Mouse (Mus musculus) 3134 (cell line): ENCODE results near the gene Slc39a11.
A peak's percentile ranks its signal among the peaks of the same experiment; 100 is the strongest.

ENCODE experiments used
- DNase-seq: peaks from one replicate; pipeline ENCODE4 v3.0.0-alpha.2; 2011; ENCODE audit warnings: low spot score; ENCODE audit not compliant: insufficient read length; ENCODE audit errors: extremely low read depth

Slc39a11 gene

DNA sequence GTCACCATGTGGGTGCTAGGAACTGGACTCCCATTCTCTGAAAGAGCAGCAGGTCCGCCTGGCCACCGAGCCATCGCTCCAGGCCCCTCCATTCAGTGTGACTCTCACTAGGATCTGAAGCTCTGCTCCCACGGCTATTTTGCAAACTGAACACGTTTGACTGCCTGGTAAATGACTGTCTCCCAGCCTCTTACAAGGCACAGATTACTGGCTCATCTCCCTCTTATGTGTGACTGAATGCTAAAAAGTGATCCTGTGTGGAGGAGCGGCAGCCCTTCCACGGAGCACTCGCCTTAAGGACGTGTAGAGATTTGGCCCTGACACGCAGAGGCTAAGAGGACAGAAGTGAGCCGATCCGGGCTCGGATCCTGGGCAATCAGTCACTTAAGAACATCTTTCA is 96.3 kb downstream of the Slc39a11 start:
- DNase-seq = no peak

DNA sequence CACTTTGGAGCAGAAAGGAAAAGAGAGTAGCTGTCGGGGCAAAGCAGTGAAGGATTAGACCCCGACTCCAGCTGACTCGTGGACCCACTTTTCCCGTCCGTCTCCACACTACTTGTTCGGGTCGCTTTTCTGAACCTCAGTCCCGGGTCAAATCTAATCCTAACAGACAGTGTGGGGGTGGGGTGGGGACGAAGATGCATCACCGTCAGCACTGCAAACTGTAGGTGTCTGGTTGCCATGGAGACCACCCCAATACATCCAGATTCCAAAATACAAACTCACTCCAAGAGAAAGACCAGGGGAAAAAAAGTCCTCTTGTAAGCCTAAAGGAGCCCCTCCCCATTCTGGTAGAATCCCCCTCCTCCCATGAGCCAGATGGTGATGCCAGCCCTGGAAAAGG is 97.3 kb downstream of the Slc39a11 start:
- DNase-seq = no peak

DNA sequence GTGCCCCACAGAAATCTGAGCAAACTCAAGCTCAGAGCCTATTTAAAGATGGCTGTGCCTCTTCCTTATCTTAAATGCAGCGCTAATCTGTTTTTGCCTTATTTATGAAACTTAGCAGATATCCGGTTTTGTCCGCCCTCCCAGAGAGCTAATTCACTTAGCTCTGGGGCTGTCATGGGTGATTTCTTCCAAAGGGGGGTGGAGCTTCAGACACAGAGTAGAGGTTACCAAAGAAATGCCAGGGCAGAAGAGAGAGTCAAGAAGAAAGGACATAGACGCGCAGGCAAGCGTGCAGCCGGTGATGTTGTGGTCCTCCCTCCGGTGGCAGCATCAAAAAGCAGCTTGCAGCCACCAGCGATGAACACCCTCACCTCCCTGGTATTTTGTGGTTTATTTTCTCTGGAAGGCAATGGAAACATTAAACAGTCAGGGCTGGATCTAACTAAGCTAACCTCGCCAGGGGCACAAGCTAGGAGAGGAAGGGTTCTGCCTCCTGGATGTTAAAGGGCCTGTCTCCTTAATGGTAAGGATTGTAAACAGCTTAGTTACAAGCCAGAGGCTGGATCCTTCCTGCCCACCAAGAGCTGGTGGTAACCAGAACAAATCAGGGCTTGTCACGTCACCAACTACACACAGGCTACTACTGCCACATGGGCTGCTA is 103.5 kb downstream of the Slc39a11 start:
- no peak for DNase-seq

DNA sequence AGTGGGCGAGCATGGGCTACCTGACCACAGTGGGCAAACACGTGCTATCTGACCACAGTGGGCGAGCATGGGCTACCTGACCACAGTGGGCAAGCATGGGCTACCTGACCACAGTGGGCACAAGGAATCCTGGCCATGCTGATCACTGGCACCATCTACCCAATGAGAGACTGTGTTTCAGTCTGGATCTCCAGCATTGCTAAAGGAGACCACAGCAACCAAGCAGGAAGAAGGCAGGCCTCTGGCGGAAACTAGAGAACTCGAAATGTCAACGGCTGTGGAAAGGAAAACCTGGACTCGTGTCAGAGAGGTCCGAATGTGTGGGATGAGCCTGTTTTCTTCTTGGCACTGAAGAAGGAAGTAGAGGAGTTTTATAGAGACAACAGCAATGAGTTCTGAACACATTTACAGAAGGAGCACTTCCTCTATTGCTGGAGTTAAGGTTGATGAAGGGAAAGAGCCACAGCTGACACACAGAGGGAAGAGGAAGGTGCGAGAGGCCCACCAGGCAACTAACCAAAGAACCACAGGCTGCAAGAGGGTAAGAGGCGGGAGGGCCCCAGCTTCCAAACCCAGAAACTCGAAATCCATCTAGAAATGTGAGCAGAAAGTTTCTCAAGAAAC is 105.8 kb downstream of the Slc39a11 start:
- no peak for DNase-seq

DNA sequence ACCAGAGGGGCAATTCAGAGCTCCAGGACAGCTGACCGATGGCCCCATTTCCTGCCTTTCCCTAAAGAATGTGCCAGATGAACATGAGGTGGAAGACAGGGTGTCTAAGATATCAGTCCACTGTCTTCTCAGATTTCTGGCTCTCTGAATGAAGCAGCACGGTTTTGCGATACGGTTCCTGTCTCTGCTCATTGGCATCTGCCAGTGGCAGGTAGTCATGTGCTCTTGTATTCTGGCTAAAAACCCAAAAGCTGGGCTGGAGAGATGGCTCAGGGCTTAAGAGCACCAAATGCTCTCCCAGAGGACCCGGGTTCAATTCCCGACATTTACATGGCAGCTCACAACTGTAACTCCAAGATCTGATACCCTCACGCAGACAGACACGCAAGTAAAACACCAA is 108.8 kb downstream of the Slc39a11 start:
- no peak for DNase-seq

DNA sequence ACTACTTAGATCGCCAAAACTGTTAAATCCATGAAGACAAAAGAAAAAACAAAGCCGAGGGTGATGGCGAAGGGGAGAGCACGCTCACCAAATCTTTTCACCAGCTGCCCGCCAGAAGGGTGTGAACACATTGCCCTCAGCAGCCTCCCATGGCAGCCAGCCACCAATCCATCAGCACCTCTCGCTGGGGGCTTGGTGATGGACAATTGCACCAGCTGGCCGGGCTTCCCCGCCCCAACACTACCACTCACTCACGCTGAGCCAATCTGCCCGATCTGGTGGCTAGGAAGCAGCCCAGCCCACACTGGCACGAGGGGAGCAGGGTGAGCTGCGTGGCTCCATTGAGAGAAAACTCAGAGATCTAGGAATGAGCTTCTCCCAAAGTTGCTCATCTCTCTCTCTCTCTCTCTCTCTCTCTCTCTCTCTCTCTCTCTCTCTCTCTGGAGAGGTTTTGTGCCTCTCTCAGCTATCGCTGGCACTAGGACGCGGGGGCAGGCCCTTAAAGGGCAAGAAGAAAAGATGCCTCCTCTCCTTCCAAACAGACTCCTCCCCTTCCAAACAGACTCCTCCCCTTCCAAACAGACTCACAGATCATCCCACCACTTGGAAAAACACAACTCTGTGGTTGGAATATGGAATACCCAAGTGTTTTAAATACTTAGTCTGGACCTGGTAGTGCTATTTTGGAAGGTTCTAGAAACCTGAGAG is 110.2 kb downstream of the Slc39a11 start:
- DNase-seq = no peak

DNA sequence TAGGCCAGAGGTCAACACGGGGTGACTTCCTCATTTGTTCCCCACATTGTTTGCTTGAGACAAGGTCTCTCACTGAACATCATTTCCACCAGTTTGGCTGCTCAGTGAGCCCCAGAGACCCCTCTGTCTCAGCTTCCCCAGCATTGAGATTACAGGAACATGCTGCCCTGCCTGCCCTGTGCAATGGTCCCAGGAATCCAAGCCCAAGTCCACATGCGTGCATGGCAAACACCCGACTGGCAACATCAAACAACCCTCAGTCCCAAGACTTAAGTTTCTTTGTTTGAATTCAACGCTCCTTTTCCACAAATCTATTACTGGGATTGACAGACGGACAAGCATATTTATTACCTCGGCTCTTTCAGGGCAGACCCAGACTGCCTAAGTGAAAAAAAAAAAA is 110.8 kb downstream of the Slc39a11 start:
- DNase-seq = no peak

DNA sequence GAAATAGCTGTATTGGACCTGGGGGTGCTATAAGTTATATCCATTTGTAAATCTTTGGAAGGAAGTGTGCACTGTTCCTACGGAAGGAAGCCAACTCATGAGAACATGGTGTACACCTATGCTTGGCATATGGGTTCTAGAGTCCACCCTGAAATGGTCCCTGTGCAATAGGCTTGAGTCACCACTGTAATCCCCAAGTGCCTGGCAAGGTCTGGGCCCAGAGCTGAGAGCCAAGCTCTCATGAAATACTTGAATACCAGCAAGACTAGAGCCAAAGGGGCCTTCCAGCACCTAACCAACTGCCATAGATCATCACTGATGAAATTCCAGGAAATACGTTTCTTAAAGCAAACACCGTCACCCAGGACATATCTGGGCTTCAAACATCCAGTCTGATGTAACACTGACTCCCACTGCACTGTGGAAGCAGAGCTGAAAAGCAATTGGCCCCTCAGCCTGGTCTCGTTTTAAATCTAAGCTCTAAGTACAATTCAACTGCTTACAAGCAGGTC is 111.4 kb downstream of the Slc39a11 start:
- DNase-seq = no peak

DNA sequence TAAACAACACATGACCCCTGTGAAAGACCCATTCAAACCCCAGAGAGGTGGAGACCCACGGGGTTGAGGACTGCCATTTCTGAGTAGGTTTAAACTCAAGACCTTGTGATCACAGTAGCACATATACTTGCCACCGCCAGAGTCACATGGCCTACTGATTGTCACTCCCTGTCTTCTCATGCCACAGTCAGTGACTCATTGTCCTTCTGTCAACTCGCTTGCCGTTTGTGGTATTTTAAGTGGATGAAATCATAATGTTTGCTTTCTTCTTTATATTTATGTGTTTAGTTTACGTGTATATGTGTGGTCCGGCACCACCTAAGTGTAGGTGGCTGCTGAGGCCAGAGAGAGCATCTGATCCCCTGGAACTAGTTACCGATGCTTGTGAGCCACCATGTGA is 112.2 kb downstream of the Slc39a11 start:
- DNase-seq = peak; percentile 58

DNA sequence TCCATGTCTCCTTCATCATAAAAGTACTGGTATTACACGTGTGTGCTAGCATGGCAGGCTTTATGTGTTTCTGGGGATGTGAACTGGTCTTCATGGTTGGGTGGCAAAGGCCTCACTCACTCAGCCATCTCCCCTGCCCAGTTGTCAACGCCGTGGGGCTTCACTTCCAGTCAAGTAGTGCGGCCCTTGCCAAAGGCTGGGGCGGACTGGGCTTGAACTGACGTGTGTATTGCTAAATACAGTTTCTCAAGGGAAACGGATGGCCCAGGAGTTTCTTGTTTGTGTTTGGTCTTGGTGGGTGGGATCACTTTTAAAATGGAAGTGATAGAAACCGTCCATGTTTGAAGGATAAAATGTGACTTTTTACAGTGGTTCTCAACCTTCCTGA is 112.7 kb downstream of the Slc39a11 start:
- DNase-seq = no peak

DNA sequence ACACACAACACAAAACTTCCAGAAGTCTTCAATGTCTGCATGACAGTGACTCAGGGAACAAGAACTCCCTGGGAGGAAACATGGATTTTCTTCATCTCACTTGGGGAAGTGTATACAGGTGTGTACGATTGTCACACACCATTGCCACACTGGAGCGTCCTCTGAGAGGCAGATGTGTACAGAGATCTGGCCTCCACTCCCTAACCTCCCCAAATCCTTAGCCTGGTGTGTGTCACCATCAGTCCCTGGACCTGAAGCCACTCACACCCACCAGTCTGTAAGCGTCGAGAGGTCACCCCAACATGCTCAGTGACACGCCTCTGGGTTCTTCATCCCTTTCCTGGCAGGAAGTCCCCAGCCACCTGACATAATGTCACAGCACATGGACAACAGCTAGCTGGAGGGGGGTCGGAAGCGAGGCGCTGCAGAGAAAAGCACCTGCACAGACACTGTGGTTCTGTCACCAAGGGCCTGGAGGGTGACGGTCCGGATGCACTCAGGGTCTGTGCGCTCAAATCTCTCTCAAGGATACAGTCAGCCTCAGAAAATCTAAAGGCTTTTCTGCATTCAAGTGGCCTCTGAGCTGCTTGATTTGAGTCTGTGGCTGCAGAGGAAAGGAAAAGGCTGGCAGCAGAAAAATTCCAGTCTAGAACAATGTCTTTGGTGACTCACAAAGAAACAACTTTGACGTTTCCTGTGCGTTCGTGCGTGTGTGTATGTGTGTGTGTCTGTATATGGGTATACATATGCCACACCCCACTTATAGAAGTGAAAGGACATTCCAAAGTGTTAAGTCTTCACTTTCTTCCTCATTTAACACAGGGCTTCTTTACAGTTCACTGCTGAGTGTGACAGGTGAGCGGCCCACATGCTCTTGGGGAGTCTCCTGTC is 113.3 kb downstream of the Slc39a11 start:
- DNase-seq = peak; percentile 38

DNA sequence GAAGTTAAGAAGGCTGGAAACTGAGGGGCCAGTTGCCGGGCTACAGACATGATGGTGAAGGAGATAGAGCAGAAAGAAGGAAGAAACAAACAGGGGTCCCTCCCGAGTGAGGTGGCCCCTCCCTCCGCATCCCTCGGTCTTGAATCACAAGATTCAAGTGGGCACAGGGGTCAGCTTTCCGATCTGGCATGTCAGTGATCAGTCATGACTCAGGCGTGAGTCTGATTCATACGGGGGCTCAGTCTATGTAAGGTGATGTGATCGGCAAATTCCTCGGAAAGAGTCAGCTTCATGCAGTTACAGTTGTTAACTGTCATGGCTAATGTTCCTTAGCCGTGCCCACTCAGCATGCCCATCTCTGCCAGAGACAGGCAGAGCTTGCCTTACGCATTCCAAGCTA is 115.5 kb downstream of the Slc39a11 start:
- DNase-seq = no peak

DNA sequence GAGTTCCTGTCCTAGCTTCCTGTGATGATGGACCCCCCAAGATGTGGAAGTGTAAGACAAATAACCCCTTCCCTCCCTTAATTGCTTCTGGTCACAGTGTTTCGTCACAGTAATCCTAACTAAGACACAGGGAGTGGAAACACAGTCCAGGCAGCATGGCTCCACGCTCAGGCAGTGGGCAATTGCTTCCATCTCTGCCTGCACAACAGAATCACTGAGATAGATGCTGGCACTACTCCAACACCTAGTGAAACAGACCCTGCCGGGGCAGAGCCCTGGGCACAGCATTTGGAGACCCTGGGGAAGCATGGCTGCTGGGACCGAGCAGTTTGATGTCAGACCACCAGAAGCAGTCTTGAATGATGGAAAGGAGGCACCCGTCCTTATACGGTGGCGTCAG is 115.9 kb downstream of the Slc39a11 start:
- DNase-seq = no peak

DNA sequence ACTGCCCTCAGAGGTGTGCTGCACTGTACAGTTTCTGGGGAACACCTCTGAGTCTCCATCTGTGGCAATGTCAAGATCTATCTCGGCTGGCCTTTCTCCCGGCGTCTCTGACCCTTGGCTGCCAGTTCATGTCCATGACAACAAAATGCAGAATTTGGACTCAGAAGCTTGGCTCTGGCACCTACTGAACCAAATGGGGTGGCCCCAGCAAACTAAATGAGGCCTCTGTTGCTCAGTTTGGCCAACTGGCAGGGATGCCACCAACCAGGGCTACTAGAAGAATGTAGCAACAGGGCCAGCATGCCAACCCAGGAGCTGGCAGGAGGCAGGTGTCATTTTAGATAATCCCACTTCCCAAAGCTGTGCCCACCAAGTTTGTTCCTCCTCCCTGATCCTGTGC is 121.5 kb downstream of the Slc39a11 start:
- no peak for DNase-seq

DNA sequence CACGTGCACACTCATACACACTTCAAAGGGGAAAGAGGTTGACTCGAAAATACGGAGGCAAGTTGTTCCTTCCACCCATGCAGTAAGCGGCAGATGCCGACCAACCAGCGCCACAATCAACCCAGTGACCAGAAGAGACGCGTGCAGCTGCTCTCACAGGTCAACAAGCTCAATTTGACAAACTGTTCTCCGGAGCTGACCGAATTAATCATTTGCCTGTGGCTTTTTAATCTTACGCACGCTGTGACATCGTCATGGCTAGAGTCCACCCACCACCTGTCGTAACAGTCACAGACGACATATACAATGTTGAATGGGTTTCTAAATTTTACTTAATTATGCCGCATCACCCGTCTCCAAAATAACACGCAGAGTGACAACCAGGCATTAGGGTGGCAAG is 124.1 kb downstream of the Slc39a11 start:
- no peak for DNase-seq

DNA sequence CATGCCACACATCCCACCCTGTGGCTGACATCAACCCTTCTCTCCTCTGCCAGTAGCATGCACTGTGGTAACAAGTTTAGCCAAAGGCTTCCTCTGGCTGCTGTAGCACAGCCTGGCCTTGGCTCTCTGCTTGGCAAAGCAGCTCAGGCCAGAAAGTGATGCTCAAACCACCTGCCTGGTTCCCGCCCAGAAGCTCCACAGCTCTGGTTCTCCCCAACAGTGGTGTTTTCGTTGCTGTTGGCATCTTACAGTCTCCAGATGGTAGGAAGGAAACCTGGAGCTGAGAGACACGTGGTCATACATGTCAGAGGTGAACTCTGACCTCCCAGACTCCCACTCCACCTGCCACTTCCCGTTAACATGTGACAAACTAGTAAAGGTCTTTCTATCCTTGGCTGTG is 127.2 kb downstream of the Slc39a11 start:
- no peak for DNase-seq

DNA sequence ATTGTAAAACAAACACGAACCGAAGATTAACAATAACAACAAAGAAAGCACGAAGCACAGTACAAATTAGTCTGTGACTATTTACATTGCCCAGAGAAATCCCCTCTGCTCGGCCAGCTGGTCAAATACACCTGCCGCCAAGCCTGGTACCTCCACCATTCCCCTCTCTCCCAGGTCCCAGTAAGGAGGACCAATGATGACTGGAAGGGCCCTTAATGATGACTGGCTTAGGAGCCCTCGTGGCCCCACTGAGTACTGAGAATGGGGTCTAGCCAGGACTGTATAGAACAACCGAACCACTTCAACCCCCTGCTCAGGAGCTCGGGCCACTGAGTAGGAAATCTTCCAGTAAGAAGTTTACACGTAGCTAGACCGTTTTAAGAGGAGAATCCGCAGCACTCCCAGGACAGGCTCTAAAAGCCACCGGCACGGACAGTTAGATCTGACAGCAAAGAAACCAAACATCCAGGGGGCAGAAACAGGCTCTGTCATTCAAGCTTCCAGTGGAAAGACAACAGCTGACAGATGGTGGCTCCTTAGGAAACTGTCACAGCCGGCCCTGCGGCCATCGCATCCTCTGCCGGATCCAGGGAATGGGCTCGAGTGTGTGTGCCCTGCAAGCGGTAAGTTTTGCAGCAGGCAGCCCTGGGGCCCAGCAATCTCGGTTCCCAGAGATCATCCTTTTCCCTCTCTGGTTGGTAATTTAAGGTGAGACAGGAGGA is 128.2 kb downstream of the Slc39a11 start:
- no peak for DNase-seq

DNA sequence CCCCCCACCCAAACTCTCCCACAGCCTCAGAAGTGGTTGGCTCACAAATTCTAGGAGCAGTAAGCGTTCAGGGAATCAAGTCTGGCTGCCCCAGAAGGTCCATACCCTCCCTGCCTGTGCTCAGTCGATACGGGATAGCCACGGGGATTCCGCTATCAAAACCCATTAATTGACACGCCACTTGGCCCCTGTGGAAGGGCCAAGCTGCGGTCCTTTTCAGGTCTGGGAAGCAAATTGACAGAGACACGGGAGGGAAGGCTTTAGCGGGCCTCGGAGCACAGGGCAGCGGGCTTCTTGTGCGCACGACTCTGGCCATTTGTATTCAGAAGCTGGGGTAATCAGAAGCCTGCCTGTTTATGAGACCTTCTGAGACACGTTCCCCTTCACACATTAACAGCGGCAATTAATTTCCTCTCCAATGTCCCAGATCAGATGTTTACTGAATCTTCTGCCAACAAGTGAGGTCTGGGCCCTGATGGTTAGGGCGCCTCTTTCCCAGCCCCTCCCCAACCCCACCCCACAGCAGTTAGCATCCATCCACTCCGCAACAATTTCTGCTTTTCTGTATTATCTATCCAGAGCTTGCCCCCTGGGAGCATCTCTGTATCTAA is 128.9 kb downstream of the Slc39a11 start:
- DNase-seq = no peak

DNA sequence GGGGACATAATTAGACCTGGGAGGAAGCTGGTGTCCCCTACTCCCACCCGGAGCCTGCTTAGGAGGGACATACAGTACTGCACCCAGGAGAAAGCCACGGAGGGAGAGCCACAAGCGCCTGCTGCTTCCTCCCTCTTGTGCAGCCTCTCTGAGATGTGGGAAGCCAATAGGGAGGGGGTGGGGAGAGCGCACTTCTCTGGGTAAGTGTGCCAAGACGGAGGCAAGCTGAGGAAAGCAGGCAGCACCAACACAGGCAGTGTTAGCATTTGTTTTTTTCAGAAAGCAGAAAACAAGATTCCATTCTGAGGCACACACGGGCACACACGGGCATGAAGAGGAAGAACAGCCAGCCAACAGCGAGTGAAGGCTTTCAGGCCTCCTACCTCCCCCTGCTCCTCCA is 129.5 kb downstream of the Slc39a11 start:
- no peak for DNase-seq

DNA sequence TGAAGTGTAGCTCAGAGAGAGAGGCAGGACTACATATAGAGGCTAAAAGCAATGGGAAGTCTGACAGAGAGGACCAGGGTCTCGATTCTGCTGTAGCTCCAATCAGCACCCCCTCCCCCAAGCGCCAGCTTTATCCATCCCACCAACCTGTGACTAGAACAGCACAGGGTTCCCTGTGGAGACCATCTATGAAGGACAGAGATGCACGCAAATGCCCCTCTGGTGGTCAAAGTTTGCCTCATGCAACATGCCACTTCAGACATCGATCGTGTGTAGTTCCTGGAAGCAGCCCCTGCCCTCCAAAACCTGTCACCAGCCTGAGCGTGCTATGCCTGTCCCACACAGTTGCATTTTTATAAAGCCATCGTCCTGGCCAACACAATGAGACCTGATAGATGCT is 129.9 kb downstream of the Slc39a11 start:
- DNase-seq = no peak
